Mouse (Mus musculus): Measurements from ENCODE around the gene Galnt10.

Galnt10 gene

DNA sequence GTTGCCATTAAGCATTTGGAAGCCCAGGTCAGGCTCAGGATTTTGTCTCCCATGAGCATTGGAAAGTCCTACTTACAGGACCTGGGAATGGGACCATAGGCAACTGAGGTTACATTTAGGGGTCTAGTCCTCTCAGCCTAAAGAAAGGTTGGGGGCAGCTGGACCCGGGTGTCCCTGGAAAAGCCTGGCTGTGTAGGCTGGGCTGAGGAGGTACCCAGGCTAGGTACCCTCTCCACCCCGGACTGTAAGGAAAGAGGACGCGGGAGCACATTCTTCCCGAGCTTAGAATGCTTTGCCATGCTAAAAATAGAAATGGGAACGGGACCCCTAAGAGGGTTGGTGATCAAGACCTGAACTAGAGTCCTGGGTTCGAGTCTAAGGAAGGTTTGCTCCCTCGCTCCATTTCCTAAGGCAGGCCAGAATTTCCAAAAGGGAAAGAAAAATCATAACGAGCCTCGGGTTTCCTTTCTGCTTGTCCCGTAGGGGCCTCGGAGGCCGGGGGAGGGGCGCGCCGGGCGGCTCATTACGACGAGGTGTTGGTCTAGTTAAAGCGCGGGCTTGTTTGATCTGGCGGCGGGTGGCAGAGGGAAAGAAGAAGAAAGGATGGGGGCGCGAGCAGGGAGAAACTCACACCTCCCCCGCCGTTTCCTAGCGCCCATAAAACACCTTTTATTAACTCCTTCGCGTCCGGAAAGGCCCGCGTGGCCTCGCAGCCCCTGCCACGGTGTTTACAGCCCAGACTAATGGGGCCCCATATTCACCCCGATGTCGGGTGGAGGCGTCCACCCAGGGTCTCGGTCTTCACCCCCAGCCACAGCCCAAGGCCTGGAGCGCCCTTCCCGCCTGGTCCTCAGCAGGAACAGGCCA, 182.0 kb downstream of the Galnt10 start:
- DNase-seq (ENCODE audit: low read depth, low spot score), result no peak

DNA sequence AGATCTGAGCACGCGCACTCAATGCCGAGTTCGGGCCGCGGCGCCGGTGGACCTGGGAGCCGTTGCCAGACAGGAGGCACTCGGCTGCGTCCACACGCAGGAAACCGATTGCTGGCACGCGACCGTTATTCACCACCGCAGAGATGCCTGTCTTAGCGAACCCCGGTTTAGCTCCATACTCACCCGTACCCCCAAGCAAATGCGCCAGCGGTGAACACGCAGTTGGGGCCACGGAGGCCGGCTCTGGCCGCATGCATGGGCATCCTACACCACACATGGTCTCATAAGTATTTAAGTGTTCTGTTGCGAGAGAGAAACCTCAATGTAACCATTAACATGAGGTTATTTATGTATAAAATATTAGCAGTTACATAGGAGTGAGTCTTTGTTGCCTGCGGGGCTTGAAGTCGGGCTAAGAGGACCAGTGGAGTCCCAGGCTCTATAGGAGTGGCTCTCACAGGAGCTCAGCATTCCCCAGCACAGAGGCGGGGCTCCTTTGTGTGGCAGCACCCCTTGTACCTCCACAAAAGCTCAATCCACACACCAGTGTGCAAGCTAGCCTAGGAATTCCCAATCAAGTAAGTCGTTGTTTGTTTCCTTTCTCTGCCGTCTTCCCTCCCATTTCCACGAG, 182.8 kb downstream of the Galnt10 start:
- DNase-seq (ENCODE audit: low read depth, low spot score), result no peak

DNA sequence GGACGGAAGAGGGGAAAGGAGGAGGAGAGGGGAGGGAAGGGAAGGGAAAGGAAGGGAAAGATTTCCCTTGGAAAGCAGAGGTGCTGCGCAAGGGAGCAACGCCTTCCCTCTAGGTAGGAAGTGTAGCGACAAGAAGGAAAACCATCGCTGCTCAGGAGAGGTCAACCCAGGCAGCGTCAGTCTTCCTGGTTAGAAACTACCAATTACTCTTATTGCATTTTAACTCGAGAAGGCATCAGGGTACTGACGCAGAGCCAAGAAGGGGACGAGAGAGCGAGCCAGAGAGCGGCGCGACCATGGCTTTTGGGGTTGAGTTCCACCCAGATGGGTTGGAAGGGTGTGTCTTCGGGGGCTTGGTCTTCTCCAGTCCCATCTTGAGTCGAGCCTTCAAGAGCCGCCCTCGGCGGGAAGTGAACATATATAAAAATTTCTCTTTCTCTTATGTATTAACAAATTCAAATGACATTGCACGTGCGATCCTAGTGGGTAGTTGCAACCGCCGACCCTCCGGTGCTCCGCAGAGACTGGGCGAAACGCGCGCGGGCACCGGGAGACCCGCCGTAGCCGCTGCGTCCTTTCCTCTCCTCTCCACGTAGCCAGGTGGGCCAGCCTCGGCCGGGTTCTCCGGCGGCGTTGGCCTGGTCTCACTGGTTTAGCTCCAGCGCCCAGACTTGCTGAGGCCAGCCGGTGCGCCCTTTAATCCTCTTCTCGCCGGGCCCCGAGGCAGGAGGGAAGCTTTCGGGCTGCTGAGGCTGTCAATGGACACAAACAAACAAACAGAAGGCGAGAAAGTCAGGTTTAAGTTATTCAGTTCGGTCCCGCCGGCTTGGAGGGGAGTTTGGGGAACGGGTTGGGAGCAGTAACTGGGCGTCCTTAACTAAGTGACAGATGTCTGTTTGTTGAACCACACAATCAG, 184.0 kb downstream of the Galnt10 start:
- DNase-seq (ENCODE audit: low read depth, low spot score), result no peak

DNA sequence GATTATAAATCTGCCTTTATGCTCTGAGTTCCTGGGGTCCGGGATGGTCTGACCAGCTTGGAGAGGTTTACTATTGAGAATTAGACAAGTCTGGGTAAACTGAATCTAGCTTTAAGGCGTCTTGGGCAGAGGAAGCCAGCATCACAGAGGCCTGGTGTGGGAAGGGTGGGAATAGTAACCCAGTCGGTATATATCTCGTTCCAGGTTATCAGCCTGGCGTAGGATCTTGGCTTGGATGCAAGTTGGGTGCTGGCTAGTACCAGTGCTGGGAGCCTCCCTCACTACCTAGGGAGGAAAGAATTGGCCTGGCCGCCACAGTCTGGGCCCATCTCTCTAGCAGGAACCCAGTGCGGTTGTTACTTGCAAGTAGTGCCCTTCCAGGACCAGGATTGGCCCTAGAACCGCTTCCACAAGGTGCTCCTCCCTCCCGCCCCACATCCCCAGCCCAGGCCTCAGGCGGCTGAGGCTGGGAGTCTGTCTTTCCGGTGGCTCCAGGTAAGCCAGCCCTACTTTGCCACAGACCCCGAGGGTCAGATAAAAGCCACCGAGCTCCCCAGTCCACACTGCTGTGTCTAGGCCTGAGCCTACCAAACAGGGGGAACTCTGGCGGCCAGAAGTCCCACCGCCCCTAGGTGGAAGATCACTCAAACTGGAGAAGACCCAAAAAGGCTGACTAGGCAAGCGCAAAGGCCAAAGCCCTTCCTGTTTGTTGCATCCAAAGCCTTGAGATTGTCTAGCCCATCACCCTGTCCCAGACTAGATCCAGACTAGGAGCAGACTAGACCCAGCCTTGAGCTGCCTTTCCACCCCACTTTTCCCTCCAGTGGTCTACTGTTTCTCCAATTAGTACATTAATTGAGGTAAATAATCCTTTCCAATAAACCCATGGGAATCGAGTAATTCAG, 184.9 kb downstream of the Galnt10 start:
- no peak for DNase-seq (ENCODE audit: low read depth, low spot score)

DNA sequence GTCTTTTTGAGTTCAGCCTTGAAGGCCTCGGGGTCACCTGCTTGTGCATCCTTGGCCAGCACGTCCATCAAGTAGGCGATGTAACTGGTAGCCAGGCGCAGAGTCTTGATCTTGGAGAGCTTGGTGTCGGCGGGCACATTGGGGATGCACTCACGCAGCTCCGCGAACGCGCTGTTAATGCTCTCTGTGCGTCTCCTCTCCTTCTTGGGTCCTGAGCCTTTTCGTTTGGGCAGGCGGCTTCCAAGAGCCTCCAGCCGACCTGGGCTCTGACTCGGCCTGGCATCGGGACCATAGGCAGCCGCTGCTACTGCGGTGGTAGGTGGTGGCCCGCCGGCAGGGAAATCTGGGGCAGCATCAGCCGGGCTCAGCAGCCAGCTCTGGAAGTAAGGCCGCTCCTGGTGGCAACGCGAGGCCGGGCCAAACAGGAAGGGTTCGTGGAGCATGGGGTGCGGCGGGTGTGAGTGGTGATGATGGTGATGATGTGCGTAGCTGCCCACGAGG, 186.1 kb downstream of the Galnt10 start:
- DNase-seq (ENCODE audit: low read depth, low spot score), result no peak

DNA sequence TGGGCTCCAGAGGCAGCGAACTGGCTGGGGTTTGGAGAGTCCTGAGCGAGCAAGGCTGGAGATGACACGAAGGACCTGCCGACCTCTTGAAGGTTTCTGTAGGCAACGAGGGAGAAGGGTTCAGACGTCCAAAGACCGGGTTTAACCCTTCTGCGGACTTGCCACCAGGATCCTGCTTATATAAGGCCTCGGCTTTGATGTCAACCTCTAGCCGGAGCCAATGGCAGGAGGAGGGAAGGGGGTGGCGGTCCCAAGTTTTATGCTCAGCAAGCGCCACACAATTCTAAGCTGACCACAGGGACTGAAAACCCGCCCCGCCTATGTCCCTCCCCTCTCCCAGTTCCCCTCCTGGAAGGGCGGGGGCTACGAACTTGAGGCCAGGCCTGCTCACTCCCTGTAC, 186.6 kb downstream of the Galnt10 start:
- no peak for DNase-seq (ENCODE audit: low read depth, low spot score)

DNA sequence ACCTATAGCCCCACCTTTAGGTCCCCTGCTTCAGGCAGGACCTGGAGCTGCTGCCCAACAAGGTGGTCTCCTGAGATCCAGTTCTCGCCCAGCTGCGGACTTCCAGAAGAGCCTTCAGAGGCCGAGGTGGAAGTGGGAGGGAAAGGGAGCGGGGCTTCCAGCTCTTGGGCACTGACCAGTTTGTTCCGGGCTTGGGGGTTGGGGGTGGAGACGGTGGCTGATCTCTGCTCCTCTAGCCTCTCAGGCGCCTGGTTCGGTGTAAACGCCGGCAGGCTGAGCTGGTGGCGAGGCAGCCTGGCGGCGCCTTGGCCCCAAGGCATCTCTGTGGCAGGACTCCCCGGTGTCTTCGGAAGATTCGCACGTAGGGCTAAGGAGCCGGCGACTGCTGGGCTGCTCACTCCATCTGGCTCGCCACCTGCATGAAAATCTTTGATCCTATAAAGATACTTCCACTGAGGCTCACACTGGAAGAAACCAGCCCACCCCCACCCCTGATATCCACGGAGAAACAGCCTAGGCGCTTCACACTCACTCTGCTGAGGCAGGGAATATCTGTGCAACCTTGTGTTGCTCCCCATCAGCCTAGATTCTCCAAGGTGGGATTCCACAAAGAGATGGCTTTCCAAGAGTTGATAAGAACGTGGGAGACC, 187.4 kb downstream of the Galnt10 start, which contains the start of gene Hand1:
Gene Hand1, minus strand, starts transcription at position 267 of the 650 bp plus-strand sequence.
- no peak for DNase-seq (ENCODE audit: low read depth, low spot score)

DNA sequence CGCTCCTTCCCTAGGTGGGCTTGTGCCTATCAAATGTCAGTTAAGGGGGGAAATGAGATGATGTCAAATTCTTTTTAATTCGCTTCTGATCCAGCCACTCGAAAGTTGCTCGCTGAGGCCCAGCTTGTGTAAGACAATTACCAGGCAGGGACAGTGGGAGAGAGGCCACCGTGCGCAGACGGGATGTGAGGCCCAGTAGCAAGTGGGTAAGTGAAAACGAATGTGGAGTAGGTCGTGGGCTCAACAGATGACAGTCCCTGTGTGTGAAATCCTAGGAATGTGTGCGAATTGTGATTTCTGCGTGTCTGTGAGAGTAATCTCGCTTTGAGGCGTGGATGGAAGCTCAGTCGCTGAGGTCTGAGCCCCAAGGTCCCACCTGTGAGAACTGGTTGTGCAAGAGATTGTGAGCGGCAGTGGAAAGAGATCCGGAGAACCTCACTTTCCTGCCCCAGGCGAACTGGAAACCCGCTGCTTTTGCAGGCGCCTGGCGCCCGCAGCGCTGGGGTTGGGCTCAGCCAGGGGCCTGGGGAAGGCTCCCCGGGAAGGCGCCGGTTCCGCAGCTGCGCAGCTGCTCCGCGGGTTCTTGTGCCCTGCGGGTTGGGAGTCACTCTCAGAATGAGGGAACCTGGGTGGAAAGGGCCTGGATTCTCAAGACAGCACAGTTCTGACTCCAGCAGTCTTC, 188.2 kb downstream of the Galnt10 start:
- DNase-seq (ENCODE audit: low read depth, low spot score), result no peak

DNA sequence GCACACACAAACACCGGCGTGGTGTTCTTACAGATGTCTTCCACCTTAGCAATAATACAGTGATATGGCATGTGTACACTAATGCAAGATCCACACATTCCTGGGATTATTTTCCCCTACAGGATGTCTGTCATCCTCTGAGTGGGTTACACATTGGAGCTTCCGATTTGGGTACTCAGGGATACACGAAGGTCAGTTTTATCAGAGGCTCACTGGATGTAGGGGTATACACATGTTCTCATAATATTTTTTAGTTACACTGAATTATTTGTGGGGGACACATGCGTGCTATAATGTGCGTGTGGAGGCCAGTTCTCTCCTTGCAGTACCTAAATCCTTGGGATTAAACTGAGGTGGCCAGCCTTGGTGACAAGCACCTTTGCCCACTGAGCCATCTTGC, 188.8 kb downstream of the Galnt10 start:
- DNase-seq (ENCODE audit: low read depth, low spot score), result no peak

DNA sequence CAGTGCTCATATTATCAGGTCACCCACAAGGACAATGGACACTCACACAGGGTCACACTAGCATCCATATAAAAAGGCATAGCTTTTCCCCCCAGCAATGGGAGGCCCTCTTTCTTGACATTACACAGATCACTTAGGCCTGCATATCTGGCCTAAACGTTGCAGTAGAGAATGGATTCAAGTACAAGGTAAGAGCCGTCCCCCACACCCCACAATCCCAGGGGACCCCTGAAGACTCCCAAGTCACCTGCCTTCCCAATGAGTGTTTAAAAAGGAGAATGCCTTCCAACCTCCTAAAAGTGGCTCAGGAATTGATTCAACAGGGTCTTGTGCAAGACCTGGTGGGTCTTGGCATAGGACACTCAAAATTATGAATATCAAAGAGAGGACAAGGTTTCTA, 190.1 kb downstream of the Galnt10 start:
- DNase-seq (ENCODE audit: low read depth, low spot score), result no peak

DNA sequence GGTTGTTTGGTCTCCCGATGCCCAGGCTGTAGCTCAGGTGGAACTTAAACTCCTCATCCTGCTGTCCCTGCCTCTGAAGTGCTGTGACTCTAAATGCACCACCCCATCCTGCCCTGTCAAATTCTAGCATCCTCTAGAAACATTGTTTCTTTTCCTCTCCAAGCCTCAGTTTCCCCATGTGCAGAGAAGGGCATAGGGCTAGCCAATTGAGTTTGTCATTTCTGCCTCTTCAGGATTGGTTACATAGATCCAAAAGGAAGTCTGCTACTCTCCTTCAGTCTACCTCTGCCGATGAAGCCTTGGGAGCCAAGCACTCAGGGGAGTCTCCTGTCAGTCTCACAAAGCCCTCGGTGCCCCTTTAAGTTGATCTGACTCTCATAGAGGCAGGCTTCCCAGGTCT, 190.7 kb downstream of the Galnt10 start:
- no peak for DNase-seq (ENCODE audit: low read depth, low spot score)

DNA sequence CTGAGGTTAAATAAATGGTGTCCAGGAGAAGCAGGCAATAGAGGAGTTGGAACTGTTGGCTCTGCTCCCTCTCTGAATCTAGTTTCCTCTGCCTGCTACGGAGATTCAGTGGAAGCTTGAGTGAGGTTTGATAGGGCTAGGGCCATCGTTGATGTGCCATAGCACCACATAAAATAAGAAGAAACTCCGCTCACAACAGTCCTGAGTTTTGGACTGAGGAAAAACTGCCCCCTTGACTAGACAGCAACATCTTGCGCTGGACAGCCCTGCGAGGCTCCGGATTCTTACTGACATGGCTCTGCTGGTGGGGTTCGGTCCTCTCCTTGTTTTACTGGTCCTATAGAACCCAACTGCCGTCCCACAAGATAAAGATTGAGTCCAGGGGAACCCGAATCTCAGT, 191.2 kb downstream of the Galnt10 start:
- DNase-seq (ENCODE audit: low read depth, low spot score), result no peak

Data from WW6 (cell line).